Mouse (Mus musculus): Measurements from ENCODE around the gene Tex33. TPM values are rescaled to one million over a fixed set of nuclear protein-coding genes. Genes with fewer than 3 reads are reported as not detected.

Tex33 gene
- not detected for polyA plus RNA-seq (2017; shearing (Covaris generic))

GRCm38 (mm10) chr15:78395478-78395962, at the start of gene Tex33:
Tex33 (minus strand) TSS chr15:78395912.

GRCm38 (mm10) chr15:78428391-78429138, 32.9 kb upstream of the Tex33 start, which contains the start of gene Kctd17:
Kctd17 (plus strand) TSS chr15:78428564.

GRCm38 (mm10) chr15:78406293-78406934, 10.7 kb upstream of the Tex33 start, which contains the start of gene Mpst:
Mpst (plus strand) TSS chr15:78406416.

GRCm38 (mm10) chr15:78405517-78406211, 10.0 kb upstream of the Tex33 start, which contains the start of gene Tst:
Tst (minus strand) TSS chr15:78405907.

Other genes starting within 250 kb of the Tex33 start
- 28.3 TPM for gene Ift27, start 221.8 kb downstream of the Tex33 start, polyA plus RNA-seq (2017; shearing (Covaris generic))
- not detected for gene Pvalb, start 189.5 kb downstream of the Tex33 start, polyA plus RNA-seq (2017; shearing (Covaris generic))
- gene Ncf4, start 151.1 kb downstream of the Tex33 start, polyA plus RNA-seq (2017; shearing (Covaris generic)) = 66.2 TPM
- gene Csf2rb2, start 90.2 kb downstream of the Tex33 start, polyA plus RNA-seq (2017; shearing (Covaris generic)) = not detected
- 0.10 TPM for gene Csf2rb, start 70.2 kb downstream of the Tex33 start, polyA plus RNA-seq (2017; shearing (Covaris generic))
- not detected for gene Tst, start 10.0 kb upstream of the Tex33 start, polyA plus RNA-seq (2017; shearing (Covaris generic))
- 2.5 TPM for gene Mpst, start 10.5 kb upstream of the Tex33 start, polyA plus RNA-seq (2017; shearing (Covaris generic))
- 3.2 TPM for gene Kctd17, start 32.7 kb upstream of the Tex33 start, polyA plus RNA-seq (2017; shearing (Covaris generic))
- not detected for gene Tmprss6, start 72.7 kb upstream of the Tex33 start, polyA plus RNA-seq (2017; shearing (Covaris generic))
- 42.7 TPM for gene Il2rb, start 99.4 kb upstream of the Tex33 start, polyA plus RNA-seq (2017; shearing (Covaris generic))
- gene C1qtnf6, start 135.5 kb upstream of the Tex33 start, polyA plus RNA-seq (2017; shearing (Covaris generic)) = 1.7 TPM
- gene Sstr3, start 148.8 kb upstream of the Tex33 start, polyA plus RNA-seq (2017; shearing (Covaris generic)) = not detected
- 1,303 TPM for gene Rac2, start 176.9 kb upstream of the Tex33 start, polyA plus RNA-seq (2017; shearing (Covaris generic))
- gene Cyth4, start 201.1 kb upstream of the Tex33 start, polyA plus RNA-seq (2017; shearing (Covaris generic)) = 148 TPM